Mouse (Mus musculus) lung, embryonic 14.5 days (tissue): ENCODE data around the gene Ube2c. TPM values are rescaled to one million over a fixed set of nuclear protein-coding genes. Genes with fewer than 3 reads are reported as not detected.
A peak's percentile ranks its signal among the peaks of the same experiment; 100 is the strongest.

Source experiments
- ATAC-seq: fragments of 200-750 bp; cut with Nextera tagmentation; 2 replicates; pipeline ENCODE4 v1.8.0; 2017; ENCODE audit warnings: mild to moderate bottlenecking, moderate TSS enrichment, moderate library complexity; ENCODE audit not compliant: insufficient read depth
- DNase-seq: peaks from one replicate; pipeline ENCODE4 v3.0.0-alpha.2; 2015
- H3K27ac ChIP-seq: fragments of 300-500 bp; sonication (generic); 2 replicates; pipeline ENCODE4 v1.5.1; 2014; ENCODE audit warnings: low read depth, mild to moderate bottlenecking, moderate library complexity
- H3K27me3 ChIP-seq: fragments of 300-500 bp; sonication (generic); 2 replicates; pipeline ENCODE4 v1.6.1; 2014; ENCODE audit warnings: low read length, control low read depth; ENCODE audit not compliant: insufficient read depth
- H3K36me3 ChIP-seq: fragments of 300-500 bp; sonication (generic); 2 replicates; pipeline ENCODE4 v1.6.1; 2014; ENCODE audit warnings: control low read depth; ENCODE audit not compliant: insufficient read depth
- H3K4me1 ChIP-seq: fragments of 300-500 bp; sonication (generic); 2 replicates; pipeline ENCODE4 v1.6.1; 2014; ENCODE audit warnings: antibody characterized with exemption, control low read depth; ENCODE audit not compliant: insufficient read depth
- H3K4me2 ChIP-seq: fragments of 300-500 bp; sonication (generic); 2 replicates; pipeline ENCODE4 v1.6.1; 2014; ENCODE audit warnings: mild to moderate bottlenecking
- H3K4me3 ChIP-seq: fragments of 300-500 bp; sonication (generic); 2 replicates; pipeline ENCODE4 v1.5.1; 2014; ENCODE audit warnings: low read depth, low read length
- H3K9ac ChIP-seq: fragments of 300-500 bp; sonication (generic); 2 replicates; pipeline ENCODE4 v1.6.1; 2014
- H3K9me3 ChIP-seq: fragments of 300-500 bp; sonication (generic); 2 replicates; pipeline ENCODE4 v1.6.1; 2016; ENCODE audit warnings: low read depth, low read length, control low read depth
- CTCF ChIP-seq: IDR thresholded peaks from 2 replicates; pipeline ENCODE4 v1.5.1; 2016; ENCODE audit warnings: antibody characterized with exemption, low read depth
- WGBS: fragments of 180-500 bp; shearing (Covaris S2); extraction: QIAGEN DNeasy Blood & Tissue Kit; methylation state at CpG from one replicate; pipeline ENCODE4 v1.1.7; 2014; 5-methylcytosine and 5-hydroxymethylcytosine counted together
- polyA plus RNA-seq: library from polyadenylated mRNA; unstranded; fragments of >200 nt; fragmentation: Nextera tagmentation; extraction: Ambion mirVana; gene quantifications from 2 replicates; pipeline ENCODE4 v1.2.1, GENCODE M21; 2014

Ube2c gene
- 586 and 619 TPM in 2 replicates for polyA plus RNA-seq

- Histone ChIP-seq H3K9ac (peak within 1 kb of the TSS; percentile 87), H3K27ac (peak within 1 kb of the TSS; percentile 81), H3K4me1 (peaks cover 6% of the 10 kb centered on the region; the same call in 1 of the 2 replicates), H3K36me3 (peaks cover 69% of the 10 kb centered on the region), H3K27me3 (no peaks in the 10 kb centered on the region), H3K9me3 (no peaks in the 10 kb centered on the region), H3K4me3 (peak within 1 kb of the TSS; percentile 98), H3K4me2 (peak within 1 kb of the TSS; percentile 64)
- peak; percentile 64 for TF ChIP-seq CTCF
- peak; percentile 99 for ATAC-seq
- DNase-seq = peak; percentile 100
- 2% methylated on average over 53 of the region's 53 CpGs for WGBS
Measured at GRCm38 (mm10) chr2:164769258-164770037, at the start of gene Ube2c. Ube2c (plus strand) TSS chr2:164769898.

- Histone ChIP-seq H3K9ac (no peak overlapping the region), H3K27ac (no peak overlapping the region), H3K4me1 (no peaks in the 10 kb centered on the region), H3K36me3 (no peaks in the 10 kb centered on the region), H3K4me2 (no peak overlapping the region), H3K4me3 (no peak overlapping the region), H3K27me3 (no peaks in the 10 kb centered on the region), H3K9me3 (no peaks in the 10 kb centered on the region)
- TF ChIP-seq CTCF = no peak
- DNase-seq (no peak), ATAC-seq (no peak)
- 55% methylated on average over 4 of the region's 4 CpGs for WGBS
Measured at GRCm38 (mm10) chr2:164723276-164723675, 46.4 kb upstream of the Ube2c start.

GRCm38 (mm10) chr2:164725895-164726619 lies 43.6 kb upstream of the Ube2c start:
- peak; percentile 87 for TF ChIP-seq CTCF
- WGBS = 20% methylated on average over 6 of the region's 6 CpGs
- ATAC-seq = peak; percentile 62; the same call in 1 of the 2 replicates

DNA sequence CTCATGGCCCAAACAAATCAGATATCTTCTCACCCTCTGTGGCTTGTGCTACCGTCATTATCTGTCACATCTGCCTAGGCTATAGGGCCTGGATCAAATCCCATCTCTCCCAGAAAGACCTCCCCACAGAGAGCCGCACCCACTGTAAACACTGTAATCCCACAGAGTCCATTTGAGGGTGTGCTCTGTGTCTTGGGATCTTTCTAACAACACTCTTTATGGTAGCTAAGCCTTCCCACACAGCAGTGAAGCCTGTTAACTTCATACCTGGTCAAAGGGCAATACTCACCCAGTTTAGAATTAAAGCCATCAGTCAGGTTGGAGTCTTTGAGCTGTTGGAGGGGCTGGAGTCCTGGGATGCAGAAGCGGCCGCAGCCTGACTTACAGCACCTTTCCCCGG lies 38.0 kb upstream of the Ube2c start:
- Histone ChIP-seq H3K27ac (no peak overlapping the region), H3K9ac (no peak overlapping the region), H3K4me3 (no peak overlapping the region), H3K4me1 (peaks cover 12% of the 10 kb centered on the region; the same call in 1 of the 2 replicates), H3K27me3 (no peaks in the 10 kb centered on the region), H3K4me2 (no peak overlapping the region), H3K36me3 (no peaks in the 10 kb centered on the region), H3K9me3 (no peaks in the 10 kb centered on the region)
- WGBS = 63% methylated on average over 5 of the region's 5 CpGs
- DNase-seq = no peak
- no peak for TF ChIP-seq CTCF
- no peak for ATAC-seq

More at GRCm38 (mm10) chr2:164725895-164726619, 43.6 kb upstream of the Ube2c start:
- no peak overlapping the region for H3K9ac ChIP-seq
- no peaks in the 10 kb centered on the region for H3K9me3 ChIP-seq
- DNase-seq = peak; percentile 90
- no peak overlapping the region for H3K4me3 ChIP-seq
- no peaks in the 10 kb centered on the region for H3K27me3 ChIP-seq
- H3K4me1 ChIP-seq = no peaks in the 10 kb centered on the region
- H3K4me2 ChIP-seq = no peak overlapping the region
- H3K36me3 ChIP-seq = no peaks in the 10 kb centered on the region
- H3K27ac ChIP-seq = no peak overlapping the region

- ATAC-seq (peak; percentile 65), DNase-seq (peak; percentile 44)
- no peak for TF ChIP-seq CTCF
- Histone ChIP-seq H3K9ac (no peak overlapping the region), H3K4me3 (no peak overlapping the region), H3K27ac (peak overlapping the region; percentile 80; the same call in 1 of the 2 replicates), H3K4me2 (no peak overlapping the region), H3K36me3 (no peaks in the 10 kb centered on the region), H3K27me3 (no peaks in the 10 kb centered on the region), H3K4me1 (peaks cover 12% of the 10 kb centered on the region; the same call in 1 of the 2 replicates), H3K9me3 (no peaks in the 10 kb centered on the region)
- WGBS = 54% methylated on average over 2 of the region's 2 CpGs
Measured at GRCm38 (mm10) chr2:164733259-164733658, 36.4 kb upstream of the Ube2c start.

- 54% methylated on average over 5 of the region's 5 CpGs for WGBS
- no peaks in the 10 kb centered on the region for H3K36me3 ChIP-seq
- no peak overlapping the region for H3K4me2 ChIP-seq
- peak; percentile 54 for DNase-seq
- H3K27me3 ChIP-seq = no peaks in the 10 kb centered on the region
- no peak overlapping the region for H3K4me3 ChIP-seq
- ATAC-seq = peak; percentile 60
- no peak for TF ChIP-seq CTCF
- H3K4me1 ChIP-seq = peaks cover 12% of the 10 kb centered on the region; the same call in 1 of the 2 replicates
- no peaks in the 10 kb centered on the region for H3K9me3 ChIP-seq
- H3K27ac ChIP-seq = no peak overlapping the region
- H3K9ac ChIP-seq = no peak overlapping the region
Measured at GRCm38 (mm10) chr2:164734839-164735238, 34.9 kb upstream of the Ube2c start.

DNA sequence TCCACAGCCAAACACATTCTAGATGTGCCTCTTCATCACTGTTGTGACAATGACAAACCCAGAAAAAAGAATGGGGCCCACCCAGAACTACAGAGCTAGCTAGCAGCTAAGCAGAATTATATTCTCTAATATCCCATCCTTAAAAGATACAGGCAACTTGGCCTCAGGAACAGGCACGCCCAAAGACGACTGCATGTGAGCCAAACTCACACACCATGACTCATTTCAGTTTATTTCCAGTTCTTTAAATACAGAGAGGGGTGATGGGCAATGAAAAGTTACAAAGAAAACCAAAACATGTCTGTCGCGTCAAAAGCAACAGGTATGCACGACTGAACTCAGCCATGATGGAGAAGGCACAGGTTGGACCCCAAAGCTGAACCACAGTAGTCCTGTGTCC lies 34.3 kb upstream of the Ube2c start:
- no peak for ATAC-seq
- Histone ChIP-seq H3K27ac (no peak overlapping the region), H3K4me1 (peaks cover 12% of the 10 kb centered on the region; the same call in 1 of the 2 replicates), H3K9me3 (no peaks in the 10 kb centered on the region), H3K27me3 (no peaks in the 10 kb centered on the region), H3K4me2 (no peak overlapping the region), H3K4me3 (no peak overlapping the region), H3K36me3 (no peaks in the 10 kb centered on the region), H3K9ac (no peak overlapping the region)
- no peak for TF ChIP-seq CTCF
- WGBS = 81% methylated on average over 5 of the region's 5 CpGs
- no peak for DNase-seq
